Mouse (Mus musculus): ENCODE measurements around the gene Nbl1. TPM values are rescaled to one million over a fixed set of nuclear protein-coding genes. Genes with fewer than 3 reads are reported as not detected.

Nbl1 gene
- total and polyA plus RNA-seq, 3 experiments: 0.89 to 2.0 (median 1.5) TPM

DNA sequence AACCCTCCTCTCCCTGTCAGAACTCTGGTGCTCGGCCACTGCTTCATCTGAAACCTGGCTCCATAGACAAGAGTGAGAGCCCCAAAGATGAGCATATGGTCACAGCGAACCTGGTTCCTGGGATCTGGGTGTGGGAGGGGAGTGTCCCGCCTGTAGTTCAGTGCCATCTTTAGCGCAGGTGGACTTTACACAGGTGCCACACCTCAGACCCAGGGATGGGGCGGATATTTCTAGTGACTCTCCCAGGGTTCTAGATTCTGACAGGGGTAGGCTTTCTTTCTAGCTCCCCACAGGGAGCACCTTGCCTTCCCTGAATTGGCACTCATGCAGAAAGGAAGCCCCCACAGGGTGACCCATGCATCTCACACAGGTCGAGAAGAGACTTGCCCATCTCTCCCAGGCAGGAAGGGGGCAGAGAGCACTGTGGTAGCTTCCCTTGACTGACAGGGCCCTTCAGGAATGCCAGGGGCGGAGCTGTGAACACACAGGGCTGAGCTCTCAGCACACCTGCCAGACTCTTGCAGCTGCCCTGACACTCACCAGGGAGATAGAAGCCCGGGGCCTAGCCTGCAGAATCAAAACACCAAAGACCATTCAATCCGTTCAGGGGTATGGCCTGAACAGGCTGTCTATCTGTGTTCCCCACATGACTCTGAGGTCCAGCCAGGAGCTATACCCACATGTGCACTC is 3.7 kb downstream of the Nbl1 start:
- H3K4me3 ChIP-seq (replicated peaks in 1 of 3; ENCODE audit: low read depth in 2 of 3, low read length in 2 of 3, poor library complexity in 1 of 3): no peak overlapping the region
- peaks cover 5 to 22% of the 10 kb centered on the region in 2 experiments; a peak in 3 of 4 replicates for H3K4me1 ChIP-seq (ENCODE audit: control insufficient read depth in 1 of 2, insufficient read depth in 2 of 2)
- dilution Hi-C loops (cut with MboI; ENCODE audit: extremely low pct_ligation_motif_present, extremely low pct_unique_long_range_greater_than_20kb, low sequenced_read_pairs): no loop called here
- DNase-seq (ENCODE audit: extremely low read depth): no peak
- peaks cover 8% of the 10 kb centered on the region for H3K9me3 ChIP-seq (replicated peaks; ENCODE audit: low read length)
- peaks cover 0 to 6% of the 10 kb centered on the region in 2 experiments for H3K36me3 ChIP-seq (replicated peaks in 1 of 2; ENCODE audit: control insufficient read depth in 1 of 2, insufficient read depth in 1 of 2, low read length in 1 of 2)
- no peaks in the 10 kb centered on the region for H3K79me2 ChIP-seq (replicated peaks; ENCODE audit: control insufficient read depth, extremely low read depth, insufficient read depth, poor library complexity, severe bottlenecking)
- in situ Hi-C loops (cut with MboI; ENCODE audit: low pct_ligation_motif_present, low pct_unique_long_range_greater_than_20kb, low sequenced_read_pairs): loop anchor here (5.0 to 10.0 kb wide), 3 partner anchors 43 to 196 kb away; partner anchors contain the start of gene Minos1
- no peak overlapping the region for H3K4me2 ChIP-seq (ENCODE audit: insufficient read depth, low read depth, poor library complexity, severe bottlenecking)
- H3K9ac ChIP-seq (ENCODE audit: insufficient read depth, low read depth): no peak overlapping the region
- TF ChIP-seq MXI1 (IDR thresholded peaks at IDR 0.05; ENCODE audit: low read depth, low read length) (no peak), GABPA (IDR thresholded peaks at IDR 0.05; ENCODE audit: insufficient replicate concordance, low read depth, low read length) (no peak), ZC3H11A (IDR thresholded peaks at IDR 0.05; ENCODE audit: low read depth, low read length) (no peak), BHLHE40 (IDR thresholded peaks at IDR 0.05; ENCODE audit: low read depth, low read length) (no peak)
- H3K27ac ChIP-seq (ENCODE audit: insufficient read depth, low read depth): no peak overlapping the region
- no peaks in the 10 kb centered on the region for H3K27me3 ChIP-seq (replicated peaks)

GRCm38 (mm10) chr4:139086984-139087383 is 5.8 kb downstream of the Nbl1 start:
- no peak for TF ChIP-seq KAT2A (IDR thresholded peaks at IDR 0.05; ENCODE audit: insufficient replicate concordance, low read length)
- TF ChIP-seq MAZ (IDR thresholded peaks at IDR 0.05; ENCODE audit: low read depth, low read length): no peak
- TF ChIP-seq TBP (conservative IDR thresholded peaks at IDR 0.05; ENCODE audit: low read depth, low read length): no peak
- no peak for TF ChIP-seq NRF1 (IDR thresholded peaks at IDR 0.05; ENCODE audit: low read depth, low read length)
- TF ChIP-seq CTCF (conservative IDR thresholded peaks at IDR 0.05 in 1 of 2, IDR thresholded peaks at IDR 0.05 in 1 of 2; ENCODE audit: low read depth in 2 of 2, low read length in 2 of 2): no peak
- TF ChIP-seq RCOR1 (conservative IDR thresholded peaks at IDR 0.05; ENCODE audit: low read depth, low read length): no peak
- TF ChIP-seq ZMIZ1 (IDR thresholded peaks at IDR 0.05; ENCODE audit: low read depth, low read length): no peak
- TF ChIP-seq ELF1 (IDR thresholded peaks at IDR 0.05; ENCODE audit: low read depth, low read length): peak; percentile 67
- no peak; the same call in 1 of the 2 replicates for TF ChIP-seq USF2 (conservative IDR thresholded peaks at IDR 0.05; ENCODE audit: low read depth, low read length)
- TF ChIP-seq EP300 (IDR thresholded peaks at IDR 0.05; ENCODE audit: low read length): no peak
- no peak for TF ChIP-seq NELFE (IDR thresholded peaks at IDR 0.05; ENCODE audit: low read depth, low read length)
- TF ChIP-seq ZNF384 (IDR thresholded peaks at IDR 0.05; ENCODE audit: low read depth, low read length): no peak
- TF ChIP-seq USF1 (IDR thresholded peaks at IDR 0.05; ENCODE audit: low read depth, low read length): peak; percentile 54
- no peak for TF ChIP-seq POLR2A (IDR thresholded peaks at IDR 0.05; ENCODE audit: low read depth, low read length)
- TF ChIP-seq MYC (IDR thresholded peaks at IDR 0.05; ENCODE audit: low read depth, low read length): no peak
- TF ChIP-seq JUN (IDR thresholded peaks at IDR 0.05; ENCODE audit: insufficient read depth, low read depth, low read length): no peak
- TF ChIP-seq JUND (conservative IDR thresholded peaks at IDR 0.05; ENCODE audit: low read depth, low read length): no peak
- TF ChIP-seq MAFK (IDR thresholded peaks at IDR 0.05; ENCODE audit: insufficient replicate concordance, low read length): no peak
- TF ChIP-seq ZC3H11A (IDR thresholded peaks at IDR 0.05; ENCODE audit: low read depth, low read length): no peak
- no peak for TF ChIP-seq CHD2 (IDR thresholded peaks at IDR 0.05; ENCODE audit: low read length)
- no peak for TF ChIP-seq ETS1 (conservative IDR thresholded peaks at IDR 0.05; ENCODE audit: low read depth, low read length)
- peak; percentile 48; the same call in 1 of the 2 replicates for TF ChIP-seq BHLHE40 (IDR thresholded peaks at IDR 0.05; ENCODE audit: low read depth, low read length)
- no peak for TF ChIP-seq SMC3 (IDR thresholded peaks at IDR 0.05; ENCODE audit: low read depth, low read length)
- H3K36me3 ChIP-seq (replicated peaks in 1 of 2; ENCODE audit: control insufficient read depth in 1 of 2, insufficient read depth in 1 of 2, low read length in 1 of 2): peaks cover 0 to 6% of the 10 kb centered on the region in 2 experiments
- no peak overlapping the region for H3K27ac ChIP-seq (ENCODE audit: insufficient read depth, low read depth)
- in situ Hi-C loops (cut with MboI; ENCODE audit: low pct_ligation_motif_present, low pct_unique_long_range_greater_than_20kb, low sequenced_read_pairs): loop anchor here (5.0 to 10.0 kb wide), 3 partner anchors 45 to 198 kb away; partner anchors contain the start of gene Minos1
- H3K4me3 ChIP-seq (replicated peaks in 1 of 3; ENCODE audit: low read depth in 2 of 3, low read length in 2 of 3, poor library complexity in 1 of 3): peak overlapping the region in 2 of 3 experiments; percentile 13 to 33
- H3K79me2 ChIP-seq (replicated peaks; ENCODE audit: control insufficient read depth, extremely low read depth, insufficient read depth, poor library complexity, severe bottlenecking): no peaks in the 10 kb centered on the region
- dilution Hi-C loops (cut with MboI; ENCODE audit: extremely low pct_ligation_motif_present, extremely low pct_unique_long_range_greater_than_20kb, low sequenced_read_pairs): no loop called here
- DNase-seq (ENCODE audit: extremely low read depth): peak; percentile 58
- peaks cover 5 to 22% of the 10 kb centered on the region in 2 experiments; a peak in 3 of 4 replicates for H3K4me1 ChIP-seq (ENCODE audit: control insufficient read depth in 1 of 2, insufficient read depth in 2 of 2)
- no peak overlapping the region for H3K4me2 ChIP-seq (ENCODE audit: insufficient read depth, low read depth, poor library complexity, severe bottlenecking)
- H3K27me3 ChIP-seq (replicated peaks): no peaks in the 10 kb centered on the region
- no peaks in the 10 kb centered on the region for H3K9me3 ChIP-seq (replicated peaks; ENCODE audit: low read length)
- no peak overlapping the region for H3K9ac ChIP-seq (ENCODE audit: insufficient read depth, low read depth)
